Mouse (Mus musculus) forebrain, embryonic 12.5 days (tissue): ENCODE measurements around the gene Sema6d. TPM values are rescaled to one million over a fixed set of nuclear protein-coding genes. Genes with fewer than 3 reads are reported as not detected.
A peak's percentile ranks its signal among the peaks of the same experiment; 100 is the strongest.

Experiments used
- ATAC-seq: fragments of 200-750 bp; cut with Nextera tagmentation; 2 replicates; pipeline ENCODE4 v1.8.0; 2017; ENCODE audit warnings: moderate TSS enrichment; ENCODE audit not compliant: low FRiP score
- H3K27ac ChIP-seq: fragments of 300-500 bp; sonication (generic); 2 replicates; pipeline ENCODE4 v1.5.1; 2016; ENCODE audit warnings: mild to moderate bottlenecking
- H3K27me3 ChIP-seq: fragments of 300-500 bp; sonication (generic); 2 replicates; pipeline ENCODE4 v1.6.1; 2016; ENCODE audit warnings: mild to moderate bottlenecking
- H3K36me3 ChIP-seq: fragments of 300-500 bp; sonication (generic); replicated peaks from 2 replicates; pipeline ENCODE4 v1.6.1; 2016; ENCODE audit warnings: mild to moderate bottlenecking
- H3K4me1 ChIP-seq: fragments of 300-500 bp; sonication (generic); 2 replicates; pipeline ENCODE4 v1.6.1; 2016
- H3K4me2 ChIP-seq: fragments of 300-500 bp; sonication (generic); 2 replicates; pipeline ENCODE4 v1.6.1; 2016; ENCODE audit warnings: mild to moderate bottlenecking, moderate library complexity
- H3K4me3 ChIP-seq: fragments of 300-500 bp; sonication (generic); replicated peaks from 2 replicates; pipeline ENCODE4 v1.5.1; 2016; ENCODE audit warnings: mild to moderate bottlenecking
- H3K9ac ChIP-seq: fragments of 300-500 bp; sonication (generic); 2 replicates; pipeline ENCODE4 v1.6.1; 2016; ENCODE audit warnings: mild to moderate bottlenecking
- H3K9me3 ChIP-seq: fragments of 300-500 bp; sonication (generic); 2 replicates; pipeline ENCODE4 v1.6.1; 2016
- WGBS: fragments of 180-500 bp; shearing (Covaris S2); methylation state at CpG from one replicate; pipeline ENCODE4 v1.1.7; 2016; 5-methylcytosine and 5-hydroxymethylcytosine counted together
- polyA plus RNA-seq: library from polyadenylated mRNA; unstranded; fragments of >200 nt; fragmentation: Nextera tagmentation; extraction: Ambion mirVana; gene quantifications from 2 replicates; pipeline ENCODE4 v1.2.1, GENCODE M21; 2016

Sema6d gene
- 19.1 and 19.8 TPM in 2 replicates for polyA plus RNA-seq

GRCm38 (mm10) chr2:124089813-124090230 is at the start of gene Sema6d:
Sema6d (plus strand) TSS chr2:124089969.
- Histone ChIP-seq H3K27ac (no peak within 1 kb of the TSS), H3K9ac (peak within 1 kb of the TSS; percentile 56), H3K27me3 (peaks cover 39% of the 10 kb centered on the region), H3K4me2 (peak within 1 kb of the TSS; percentile 97), H3K4me3 (peak within 1 kb of the TSS; percentile 57), H3K36me3 (no peaks in the 10 kb centered on the region), H3K9me3 (no peaks in the 10 kb centered on the region), H3K4me1 (peaks cover 17% of the 10 kb centered on the region)
- ATAC-seq: peak; percentile 79
- WGBS: 2% methylated on average over 29 of the region's 29 CpGs

- H3K4me3 ChIP-seq: no peak overlapping the region
- no peaks in the 10 kb centered on the region for H3K4me1 ChIP-seq
- H3K27me3 ChIP-seq: no peaks in the 10 kb centered on the region
- H3K4me2 ChIP-seq: no peak overlapping the region
- ATAC-seq: no peak
- 87% methylated on average over 3 of the region's 3 CpGs for WGBS
- H3K9ac ChIP-seq: no peak overlapping the region
- H3K36me3 ChIP-seq: no peaks in the 10 kb centered on the region
- H3K27ac ChIP-seq: no peak overlapping the region
- no peaks in the 10 kb centered on the region for H3K9me3 ChIP-seq
Measured at GRCm38 (mm10) chr2:124059910-124060309, 29.9 kb upstream of the Sema6d start.

- Histone ChIP-seq H3K27ac (no peak overlapping the region), H3K4me1 (no peaks in the 10 kb centered on the region), H3K27me3 (no peaks in the 10 kb centered on the region), H3K9ac (no peak overlapping the region), H3K9me3 (no peaks in the 10 kb centered on the region), H3K4me3 (no peak overlapping the region), H3K36me3 (no peaks in the 10 kb centered on the region), H3K4me2 (no peak overlapping the region)
- WGBS: 86% methylated on average over 4 of the region's 4 CpGs
- ATAC-seq: no peak
Measured at GRCm38 (mm10) chr2:124068380-124068779, 21.4 kb upstream of the Sema6d start.

GRCm38 (mm10) chr2:124070664-124071063 is 19.1 kb upstream of the Sema6d start:
- whole genome bisulfite sequencing: 73% methylated on average over 2 of the region's 2 CpGs
- no peak for ATAC-seq
- no peak overlapping the region for H3K27ac ChIP-seq

GRCm38 (mm10) chr2:124071380-124071779 is 18.4 kb upstream of the Sema6d start:
- ATAC-seq: no peak
- Histone ChIP-seq H3K9ac (no peak overlapping the region), H3K27me3 (no peaks in the 10 kb centered on the region), H3K27ac (no peak overlapping the region), H3K4me1 (no peaks in the 10 kb centered on the region), H3K4me2 (no peak overlapping the region), H3K9me3 (no peaks in the 10 kb centered on the region), H3K36me3 (no peaks in the 10 kb centered on the region), H3K4me3 (no peak overlapping the region)
- whole genome bisulfite sequencing: 25% methylated on average over 2 of the region's 2 CpGs

More at GRCm38 (mm10) chr2:124070664-124071063, 19.1 kb upstream of the Sema6d start:
- Histone ChIP-seq H3K4me1 (no peaks in the 10 kb centered on the region), H3K27me3 (no peaks in the 10 kb centered on the region), H3K9ac (no peak overlapping the region), H3K9me3 (no peaks in the 10 kb centered on the region), H3K36me3 (no peaks in the 10 kb centered on the region), H3K4me3 (no peak overlapping the region), H3K4me2 (no peak overlapping the region)

GRCm38 (mm10) chr2:124090231-124091141 is 717 bp downstream of the Sema6d start:
- Histone ChIP-seq H3K4me2 (peak overlapping the region; percentile 97), H3K27ac (no peak overlapping the region), H3K36me3 (no peaks in the 10 kb centered on the region), H3K4me1 (peaks cover 17% of the 10 kb centered on the region), H3K9me3 (no peaks in the 10 kb centered on the region), H3K27me3 (peaks cover 42% of the 10 kb centered on the region), H3K4me3 (peak overlapping the region; percentile 57), H3K9ac (peak overlapping the region; percentile 56)
- WGBS: under 1% methylated on average over 49 of the region's 49 CpGs
- ATAC-seq: peak; percentile 70

GRCm38 (mm10) chr2:124099697-124100096 is 9.9 kb downstream of the Sema6d start:
- ATAC-seq: no peak
- WGBS: 32% methylated on average over 1 of the region's 1 CpGs
- Histone ChIP-seq H3K4me1 (0 out of 2 replicates have a peak, but pooled peaks cover 2% of the 10 kb centered on the region), H3K9me3 (no peaks in the 10 kb centered on the region), H3K4me2 (no peak overlapping the region), H3K27me3 (peaks cover 4% of the 10 kb centered on the region), H3K9ac (no peak overlapping the region), H3K36me3 (no peaks in the 10 kb centered on the region), H3K27ac (no peak overlapping the region), H3K4me3 (no peak overlapping the region)

GRCm38 (mm10) chr2:124100486-124101200 is 10.9 kb downstream of the Sema6d start:
- Histone ChIP-seq H3K4me2 (no peak overlapping the region), H3K9ac (no peak overlapping the region), H3K36me3 (no peaks in the 10 kb centered on the region), H3K4me3 (no peak overlapping the region), H3K4me1 (0 out of 2 replicates have a peak, but pooled peaks cover 2% of the 10 kb centered on the region), H3K9me3 (no peaks in the 10 kb centered on the region), H3K27me3 (no peaks in the 10 kb centered on the region; the same call in 1 of the 2 replicates), H3K27ac (no peak overlapping the region)
- WGBS: 15% methylated on average over 9 of the region's 9 CpGs
- ATAC-seq: peak; percentile 87; the same call in 1 of the 2 replicates

- H3K27me3 ChIP-seq: no peaks in the 10 kb centered on the region; the same call in 1 of the 2 replicates
- no peak overlapping the region for H3K4me2 ChIP-seq
- no peaks in the 10 kb centered on the region for H3K36me3 ChIP-seq
- no peak overlapping the region for H3K4me3 ChIP-seq
- H3K9me3 ChIP-seq: no peaks in the 10 kb centered on the region
- H3K9ac ChIP-seq: no peak overlapping the region
- no peak overlapping the region for H3K27ac ChIP-seq
- H3K4me1 ChIP-seq: 0 out of 2 replicates have a peak, but pooled peaks cover 2% of the 10 kb centered on the region
- ATAC-seq: peak; percentile 51; the same call in 1 of the 2 replicates
Measured at GRCm38 (mm10) chr2:124101201-124101517, 11.4 kb downstream of the Sema6d start.

GRCm38 (mm10) chr2:124101580-124101979 is 11.8 kb downstream of the Sema6d start:
- ATAC-seq: peak; percentile 12; the same call in 1 of the 2 replicates
- no peaks in the 10 kb centered on the region; the same call in 1 of the 2 replicates for H3K27me3 ChIP-seq
- H3K27ac ChIP-seq: no peak overlapping the region
- no peak overlapping the region for H3K4me2 ChIP-seq
- 0 out of 2 replicates have a peak, but pooled peaks cover 2% of the 10 kb centered on the region for H3K4me1 ChIP-seq
- H3K36me3 ChIP-seq: no peaks in the 10 kb centered on the region
- H3K4me3 ChIP-seq: no peak overlapping the region
- H3K9ac ChIP-seq: no peak overlapping the region
- no peaks in the 10 kb centered on the region for H3K9me3 ChIP-seq
- 41% methylated on average over 5 of the region's 5 CpGs for WGBS

GRCm38 (mm10) chr2:124103277-124103676 is 13.5 kb downstream of the Sema6d start:
- ATAC-seq: no peak
- Histone ChIP-seq H3K4me2 (no peak overlapping the region), H3K36me3 (no peaks in the 10 kb centered on the region), H3K9me3 (no peaks in the 10 kb centered on the region), H3K27me3 (no peaks in the 10 kb centered on the region), H3K4me3 (no peak overlapping the region), H3K27ac (no peak overlapping the region), H3K4me1 (0 out of 2 replicates have a peak, but pooled peaks cover 2% of the 10 kb centered on the region), H3K9ac (no peak overlapping the region)

GRCm38 (mm10) chr2:124118469-124119243 is 28.9 kb downstream of the Sema6d start:
- WGBS: 66% methylated on average over 11 of the region's 11 CpGs
- Histone ChIP-seq H3K27me3 (no peaks in the 10 kb centered on the region), H3K9ac (no peak overlapping the region), H3K4me1 (peaks cover 9% of the 10 kb centered on the region; the same call in 1 of the 2 replicates), H3K4me2 (no peak overlapping the region), H3K36me3 (no peaks in the 10 kb centered on the region), H3K9me3 (no peaks in the 10 kb centered on the region), H3K4me3 (no peak overlapping the region), H3K27ac (no peak overlapping the region)
- no peak for ATAC-seq
